Mouse (Mus musculus) liver, embryonic 13.5 days (tissue): ENCODE data around the gene Bmp3. TPM values are rescaled to one million over a fixed set of nuclear protein-coding genes. Genes with fewer than 3 reads are reported as not detected.

ENCODE experiments used
- ATAC-seq: fragments of 200-750 bp; cut with Nextera tagmentation; 2 replicates; pipeline ENCODE4 v1.8.0; 2017; ENCODE audit warnings: low read depth, mild to moderate bottlenecking, moderate number of reproducible peaks, moderate library complexity
- DNase-seq: peaks from one replicate; pipeline ENCODE4 v3.0.0; 2022
- H3K27ac ChIP-seq: fragments of 300-500 bp; sonication (generic); 2 replicates; pipeline ENCODE4 v1.5.1; 2015; ENCODE audit warnings: moderate library complexity, mild to moderate bottlenecking, inconsistent platforms
- H3K27me3 ChIP-seq: fragments of 300-500 bp; sonication (generic); 2 replicates; pipeline ENCODE4 v1.6.1; 2015; ENCODE audit warnings: mild to moderate bottlenecking, inconsistent platforms
- H3K36me3 ChIP-seq: fragments of 300-500 bp; sonication (generic); 2 replicates; pipeline ENCODE4 v1.6.1; 2015; ENCODE audit warnings: mild to moderate bottlenecking, inconsistent platforms
- H3K4me1 ChIP-seq: fragments of 300-500 bp; sonication (generic); replicated peaks from 2 replicates; pipeline ENCODE4 v1.6.1; 2015; ENCODE audit warnings: inconsistent platforms
- H3K4me2 ChIP-seq: fragments of 300-500 bp; sonication (generic); 2 replicates; pipeline ENCODE4 v1.6.1; 2015; ENCODE audit warnings: inconsistent platforms, mild to moderate bottlenecking, moderate library complexity
- H3K4me3 ChIP-seq: fragments of 300-500 bp; sonication (generic); replicated peaks from 2 replicates; pipeline ENCODE4 v1.5.1; 2015; ENCODE audit warnings: mild to moderate bottlenecking, inconsistent platforms
- H3K9ac ChIP-seq: fragments of 300-500 bp; sonication (generic); 2 replicates; pipeline ENCODE4 v1.6.1; 2015; ENCODE audit warnings: mild to moderate bottlenecking, inconsistent platforms
- H3K9me3 ChIP-seq: fragments of 300-500 bp; sonication (generic); replicated peaks from 2 replicates; pipeline ENCODE4 v1.6.1; 2016; ENCODE audit warnings: inconsistent platforms
- WGBS: fragments of 180-500 bp; shearing (Covaris S2); methylation state at CpG from one replicate; pipeline ENCODE4 v1.1.7; 2015; ENCODE audit not compliant: insufficient replicate concordance; 5-methylcytosine and 5-hydroxymethylcytosine counted together
- polyA plus RNA-seq: library from polyadenylated mRNA; unstranded; fragments of >200 nt; fragmentation: Nextera tagmentation; extraction: Ambion mirVana; gene quantifications from 2 replicates; pipeline ENCODE4 v1.2.1, GENCODE M21; 2015

Bmp3 gene
- 0.03 TPM in 2 replicates for polyA plus RNA-seq

GRCm38 (mm10) chr5:98854264-98854626, at the start of gene Bmp3:
TSS of gene Bmp3 (plus strand) at chr5:98854415.
- H3K4me2 ChIP-seq, result peak within 1 kb of the TSS; percentile 57
- peaks cover 40% of the 10 kb centered on the region for H3K27me3 ChIP-seq
- H3K4me3 ChIP-seq, result peak within 1 kb of the TSS; percentile 40
- no peaks in the 10 kb centered on the region for H3K36me3 ChIP-seq
- H3K9me3 ChIP-seq, result no peaks in the 10 kb centered on the region
- no peak for DNase-seq
- WGBS, result 11% methylated on average over 10 of the region's 10 CpGs
- no peak for ATAC-seq
- no peaks in the 10 kb centered on the region; the same call in 1 of the 2 replicates for H3K4me1 ChIP-seq
- no peak within 1 kb of the TSS for H3K27ac ChIP-seq
- no peak within 1 kb of the TSS for H3K9ac ChIP-seq

GRCm38 (mm10) chr5:98804761-98805160, 49.5 kb upstream of the Bmp3 start:
- H3K27ac ChIP-seq, result no peak overlapping the region
- WGBS, result 55% methylated on average over 6 of the region's 6 CpGs
- no peak for DNase-seq

GRCm38 (mm10) chr5:98806492-98806891, 47.7 kb upstream of the Bmp3 start:
- Histone ChIP-seq H3K27me3 (no peaks in the 10 kb centered on the region), H3K4me3 (no peak overlapping the region), H3K36me3 (no peaks in the 10 kb centered on the region), H3K27ac (no peak overlapping the region), H3K9me3 (peaks cover 5% of the 10 kb centered on the region; the same call in 1 of the 2 replicates), H3K9ac (no peak overlapping the region), H3K4me2 (no peak overlapping the region), H3K4me1 (no peaks in the 10 kb centered on the region)
- 75% methylated on average over 4 of the region's 4 CpGs for WGBS
- ATAC-seq (no peak), DNase-seq (no peak)

More at GRCm38 (mm10) chr5:98804761-98805160, 49.5 kb upstream of the Bmp3 start:
- Histone ChIP-seq H3K4me3 (no peak overlapping the region), H3K9me3 (peaks cover 5% of the 10 kb centered on the region; the same call in 1 of the 2 replicates), H3K27me3 (no peaks in the 10 kb centered on the region), H3K9ac (no peak overlapping the region), H3K4me2 (no peak overlapping the region), H3K36me3 (no peaks in the 10 kb centered on the region), H3K4me1 (no peaks in the 10 kb centered on the region)
- ATAC-seq, result no peak

GRCm38 (mm10) chr5:98807022-98807421, 47.2 kb upstream of the Bmp3 start:
- Histone ChIP-seq H3K9ac (no peak overlapping the region), H3K27me3 (no peaks in the 10 kb centered on the region), H3K4me1 (no peaks in the 10 kb centered on the region), H3K27ac (no peak overlapping the region), H3K9me3 (peaks cover 5% of the 10 kb centered on the region; the same call in 1 of the 2 replicates), H3K36me3 (no peaks in the 10 kb centered on the region), H3K4me3 (no peak overlapping the region), H3K4me2 (no peak overlapping the region)
- 69% methylated on average over 7 of the region's 7 CpGs for WGBS
- ATAC-seq (no peak), DNase-seq (no peak)

- H3K27ac ChIP-seq, result no peak overlapping the region
- no peaks in the 10 kb centered on the region for H3K4me1 ChIP-seq
- 68% methylated on average over 9 of the region's 9 CpGs for WGBS
- no peaks in the 10 kb centered on the region for H3K27me3 ChIP-seq
- DNase-seq (no peak), ATAC-seq (no peak)
- H3K4me3 ChIP-seq, result no peak overlapping the region
- no peak overlapping the region for H3K4me2 ChIP-seq
- H3K9ac ChIP-seq, result no peak overlapping the region
- no peaks in the 10 kb centered on the region for H3K36me3 ChIP-seq
- H3K9me3 ChIP-seq, result peaks cover 5% of the 10 kb centered on the region; the same call in 1 of the 2 replicates
These were observed 46.3 kb upstream of the Bmp3 start for GRCm38 (mm10) chr5:98807953-98808352.

- no peaks in the 10 kb centered on the region for H3K27me3 ChIP-seq
- H3K4me1 ChIP-seq, result no peaks in the 10 kb centered on the region
- H3K4me2 ChIP-seq, result no peak overlapping the region
- no peaks in the 10 kb centered on the region for H3K36me3 ChIP-seq
- H3K27ac ChIP-seq, result no peak overlapping the region
- DNase-seq (no peak), ATAC-seq (no peak)
- WGBS, result 58% methylated on average over 1 of the region's 1 CpGs
- H3K9me3 ChIP-seq, result no peaks in the 10 kb centered on the region
- no peak overlapping the region for H3K4me3 ChIP-seq
- H3K9ac ChIP-seq, result no peak overlapping the region
These were observed 41.8 kb upstream of the Bmp3 start for GRCm38 (mm10) chr5:98812380-98812779.

DNA sequence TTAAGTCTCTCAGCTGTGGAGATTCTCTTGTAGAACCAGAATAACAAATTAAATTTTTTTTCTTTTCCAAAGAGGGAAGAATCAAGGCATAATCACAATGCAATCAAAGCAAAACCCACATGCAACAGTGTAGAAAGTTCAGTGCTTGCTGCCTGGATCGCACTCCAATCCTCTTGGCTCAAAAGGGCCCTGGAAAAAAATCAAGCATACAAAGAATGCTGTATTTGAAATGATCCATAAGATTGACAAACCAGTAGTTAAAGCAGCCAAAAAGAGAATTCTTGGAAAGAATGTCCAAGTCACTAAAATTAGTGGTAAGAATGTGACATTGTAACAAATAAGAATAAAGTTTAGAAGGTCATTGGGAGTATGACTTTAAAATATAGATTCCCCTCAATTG, 38.9 kb upstream of the Bmp3 start:
- Histone ChIP-seq H3K27ac (no peak overlapping the region), H3K9ac (no peak overlapping the region), H3K9me3 (no peaks in the 10 kb centered on the region), H3K36me3 (no peaks in the 10 kb centered on the region), H3K27me3 (no peaks in the 10 kb centered on the region), H3K4me2 (no peak overlapping the region), H3K4me3 (no peak overlapping the region), H3K4me1 (no peaks in the 10 kb centered on the region)
- WGBS, result 51% methylated on average over 1 of the region's 1 CpGs
- DNase-seq, result no peak
- no peak for ATAC-seq

DNA sequence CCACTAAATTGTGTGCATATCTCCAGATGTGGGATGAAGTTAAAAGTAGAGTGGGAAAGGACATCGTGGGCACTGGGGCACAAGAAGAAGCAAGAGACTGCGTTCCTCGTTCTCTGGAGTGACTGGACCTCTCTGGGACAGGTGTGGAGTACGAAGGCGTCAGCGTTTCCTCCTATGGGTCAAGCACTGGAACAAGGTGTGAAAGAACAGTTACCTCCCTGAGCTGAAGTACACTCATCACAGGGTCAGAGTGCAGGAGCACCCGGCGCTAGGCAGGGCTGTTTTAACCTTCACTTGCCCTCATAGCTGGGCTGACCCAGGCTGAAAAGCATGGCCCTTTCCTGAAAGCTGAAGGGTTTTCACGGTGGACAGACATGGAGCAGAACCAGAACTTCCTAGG, 20.5 kb upstream of the Bmp3 start:
- Histone ChIP-seq H3K36me3 (no peaks in the 10 kb centered on the region), H3K27ac (no peak overlapping the region), H3K4me2 (no peak overlapping the region), H3K9me3 (no peaks in the 10 kb centered on the region), H3K4me3 (no peak overlapping the region), H3K4me1 (no peaks in the 10 kb centered on the region), H3K9ac (no peak overlapping the region), H3K27me3 (no peaks in the 10 kb centered on the region)
- ATAC-seq, result no peak
- WGBS, result 72% methylated on average over 9 of the region's 9 CpGs
- no peak for DNase-seq

DNA sequence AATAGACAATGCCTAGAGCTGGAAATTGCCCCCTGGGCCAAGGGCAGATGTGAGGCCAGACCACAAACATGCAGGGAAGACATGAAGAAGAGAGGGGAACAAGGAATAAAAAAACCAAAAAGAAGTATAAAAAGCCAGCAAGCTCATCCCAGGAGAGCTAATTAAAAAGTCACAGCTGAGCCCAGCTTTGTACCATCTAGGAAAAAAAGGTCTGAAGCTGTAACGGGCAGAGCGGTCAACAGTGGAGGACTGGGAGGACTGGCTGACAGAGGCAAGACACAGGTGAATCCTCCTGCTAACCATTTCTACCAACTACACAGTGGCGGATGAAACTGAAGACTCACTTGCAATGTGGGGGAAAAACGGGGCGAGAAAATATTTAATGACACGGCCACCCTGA, 19.9 kb upstream of the Bmp3 start:
- Histone ChIP-seq H3K27ac (no peak overlapping the region), H3K27me3 (no peaks in the 10 kb centered on the region), H3K4me1 (no peaks in the 10 kb centered on the region), H3K9ac (no peak overlapping the region), H3K36me3 (no peaks in the 10 kb centered on the region), H3K4me2 (no peak overlapping the region), H3K9me3 (no peaks in the 10 kb centered on the region), H3K4me3 (no peak overlapping the region)
- DNase-seq (no peak), ATAC-seq (no peak)
- 87% methylated on average over 6 of the region's 6 CpGs for WGBS

GRCm38 (mm10) chr5:98842600-98843310, 11.5 kb upstream of the Bmp3 start:
- H3K9me3 ChIP-seq, result no peaks in the 10 kb centered on the region
- WGBS, result 68% methylated on average over 7 of the region's 7 CpGs
- no peak for DNase-seq
- H3K36me3 ChIP-seq, result no peaks in the 10 kb centered on the region
- H3K4me1 ChIP-seq, result no peaks in the 10 kb centered on the region
- no peak overlapping the region for H3K9ac ChIP-seq
- no peak for ATAC-seq
- H3K4me3 ChIP-seq, result no peak overlapping the region
- H3K27ac ChIP-seq, result no peak overlapping the region
- H3K27me3 ChIP-seq, result no peaks in the 10 kb centered on the region
- no peak overlapping the region for H3K4me2 ChIP-seq

DNA sequence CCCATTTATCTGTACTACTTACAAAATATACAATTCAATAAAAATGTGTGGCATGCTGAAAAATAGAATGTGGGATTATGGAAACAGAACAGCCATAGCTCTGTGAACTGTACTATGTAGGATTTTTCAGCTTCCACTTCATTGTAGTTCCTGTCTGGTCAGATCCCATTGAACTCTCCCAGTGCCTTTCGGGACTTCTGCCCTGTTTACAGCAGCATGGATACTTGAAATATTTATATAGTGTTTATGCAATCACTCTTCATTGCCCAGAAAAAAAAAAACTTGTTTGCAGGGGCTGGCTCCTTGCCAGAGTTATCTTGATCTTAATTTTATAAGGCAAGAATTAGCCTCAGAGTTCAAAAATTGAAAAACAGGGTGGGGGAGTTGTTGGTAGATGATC, 9.6 kb upstream of the Bmp3 start:
- Histone ChIP-seq H3K4me2 (no peak overlapping the region), H3K9ac (no peak overlapping the region), H3K4me1 (no peaks in the 10 kb centered on the region), H3K27ac (no peak overlapping the region), H3K36me3 (no peaks in the 10 kb centered on the region), H3K9me3 (no peaks in the 10 kb centered on the region), H3K4me3 (no peak overlapping the region), H3K27me3 (no peaks in the 10 kb centered on the region)
- no peak for DNase-seq
- WGBS, result 59% methylated on average over 1 of the region's 1 CpGs
- no peak for ATAC-seq
